8 mouse cellular contexts compared by ENCODE assay signal in genomic region chr4:151981363-151981762, GRCm38 (mm10). TPM values are rescaled to one million over a fixed set of nuclear protein-coding genes. Genes with fewer than 3 reads are reported as not detected.
DNase-seq lines count a peak whose midpoint lies in the region; ATAC-seq and TF ChIP-seq lines count a peak whose summit lies in the region.

No protein-coding gene starts in this region.

- no peak for TF ChIP-seq POLR2A in ES-Bruce4 (IDR thresholded peaks at IDR 0.05; ENCODE audit: insufficient read depth, low read length)

- peak; percentile 83 for DNase-seq in forebrain, embryonic 14.5 days (ENCODE audit: low spot score)
- DNase-seq in heart, postnatal 10 days, result peak; percentile 86 to 88
- peak; percentile 86 to 89 for DNase-seq in kidney, postnatal 4 days
- DNase-seq in lung, adult 18-20 months, result peak; percentile 75 to 82
- peak; percentile 86 for DNase-seq in testis, postnatal 10 days (ENCODE audit: low spot score)

- no peak overlapping the region for H3K9ac ChIP-seq in ES-Bruce4 (ENCODE audit: low read depth, poor library complexity, severe bottlenecking)
- H3K9ac ChIP-seq in forebrain, embryonic 14.5 days (ENCODE audit: low read length), result no peak overlapping the region
- no peak overlapping the region for H3K9ac ChIP-seq in neural tube, embryonic 15.5 days (replicated peaks)

- H3K4me2 ChIP-seq in forebrain, embryonic 14.5 days (ENCODE audit: low read length), result no peak overlapping the region
- H3K4me2 ChIP-seq in neural tube, embryonic 15.5 days, result no peak overlapping the region

- H3K36me3 ChIP-seq in ES-Bruce4 (ENCODE audit: control insufficient read depth, insufficient read depth, low read length, poor library complexity, severe bottlenecking), result peaks cover 17% of the 10 kb centered on the region
- peaks cover 57% of the 10 kb centered on the region for H3K36me3 ChIP-seq in forebrain, embryonic 14.5 days (ENCODE audit: control insufficient read depth, insufficient read depth, low read length)
- peaks cover 31% of the 10 kb centered on the region for H3K36me3 ChIP-seq in neural tube, embryonic 15.5 days

- no peaks in the 10 kb centered on the region for H3K27me3 ChIP-seq in ES-Bruce4 (ENCODE audit: control insufficient read depth, insufficient read depth, low read length, poor library complexity, severe bottlenecking)
- no peaks in the 10 kb centered on the region for H3K27me3 ChIP-seq in forebrain, embryonic 14.5 days (replicated peaks; ENCODE audit: control insufficient read depth, insufficient read depth, low read length)
- H3K27me3 ChIP-seq in neural tube, embryonic 15.5 days (replicated peaks), result no peaks in the 10 kb centered on the region

- 10% methylated on average over 5 of the region's 5 CpGs for WGBS in forebrain, embryonic 14.5 days
- WGBS in neural tube, embryonic 15.5 days, result 9% methylated on average over 5 of the region's 5 CpGs

- TF ChIP-seq CTCF in ES-Bruce4 (IDR thresholded peaks at IDR 0.05; ENCODE audit: low read depth, low read length), result peak; percentile 97

- 0 out of 2 replicates have a peak, but pooled peaks have one; percentile 56 for TF ChIP-seq EP300 in ES-Bruce4 (IDR thresholded peaks at IDR 0.05; ENCODE audit: insufficient read depth, low read depth, low read length)

- no peaks in the 10 kb centered on the region for H3K9me3 ChIP-seq in ES-Bruce4 (replicated peaks; ENCODE audit: control insufficient read depth, insufficient read depth, low read length, poor library complexity, severe bottlenecking)
- H3K9me3 ChIP-seq in forebrain, embryonic 14.5 days (replicated peaks; ENCODE audit: control insufficient read depth, low read length), result no peaks in the 10 kb centered on the region
- no peaks in the 10 kb centered on the region for H3K9me3 ChIP-seq in neural tube, embryonic 15.5 days (replicated peaks)

- peaks cover 5% of the 10 kb centered on the region for H3K4me1 ChIP-seq in ES-Bruce4 (ENCODE audit: control insufficient read depth, insufficient read depth, low read length)
- no peaks in the 10 kb centered on the region for H3K4me1 ChIP-seq in forebrain, embryonic 14.5 days (ENCODE audit: control insufficient read depth, insufficient read depth, low read length)
- peaks cover 14% of the 10 kb centered on the region for H3K4me1 ChIP-seq in neural tube, embryonic 15.5 days

- intact Hi-C loops in heart, postnatal 10 days (cut with DNase I), result loop anchor here (1.0 to 2.0 kb wide), 2 partner anchors 55 to 115 kb away; no protein-coding TSS in a partner anchor

- ATAC-seq in cerebellum, adult (ENCODE audit: insufficient number of reproducible peaks, low FRiP score, low TSS enrichment), result peak; percentile 57; the same call in 1 of the 2 replicates
- ATAC-seq in forebrain, embryonic 14.5 days, result peak; percentile 82
- peak; percentile 58; the same call in 1 of the 2 replicates for ATAC-seq in neural tube, embryonic 15.5 days (ENCODE audit: low FRiP score)

- H3K4me3 ChIP-seq in ES-Bruce4 (ENCODE audit: low read depth, low read length), result no peak overlapping the region
- no peak overlapping the region for H3K4me3 ChIP-seq in forebrain, embryonic 14.5 days (ENCODE audit: low read depth, low read length)
- no peak overlapping the region for H3K4me3 ChIP-seq in neural tube, embryonic 15.5 days (replicated peaks)

- no peak overlapping the region for H3K27ac ChIP-seq in ES-Bruce4 (ENCODE audit: insufficient read depth, low read length)
- no peak overlapping the region for H3K27ac ChIP-seq in forebrain, embryonic 14.5 days (ENCODE audit: low read depth, low read length)
- no peak overlapping the region; the same call in 1 of the 2 replicates for H3K27ac ChIP-seq in neural tube, embryonic 15.5 days (replicated peaks)

RNA-seq across cellular contexts. Expression of gene Thap3, which starts 7.4 kb away (rescaled TPM):
- 20.0 and 20.7 TPM in 2 replicates for polyA plus RNA-seq in ES-Bruce4 (2011; ENCODE audit: insufficient read depth, insufficient read length, low read depth, missing spikeins)
- 29.7 and 30.0 TPM in 2 replicates for polyA plus RNA-seq in forebrain, embryonic 14.5 days (2014; fragmentation: Nextera tagmentation; extraction: Ambion mirVana)
- total RNA-seq in heart, postnatal 10 days (2021), result 10 to 100 TPM; 10.3 to 12.5 TPM
- 37.8 and 38.3 TPM in 2 replicates for polyA plus RNA-seq in neural tube, embryonic 15.5 days (2015; fragmentation: Nextera tagmentation; extraction: Ambion mirVana)

RNA-seq across cellular contexts. Expression of gene Phf13, which starts 14.7 kb away (rescaled TPM):
- polyA plus RNA-seq in ES-Bruce4 (2011; ENCODE audit: insufficient read depth, insufficient read length, low read depth, missing spikeins), result 49.7 and 52.1 TPM in 2 replicates
- 11.8 and 14.6 TPM in 2 replicates for polyA plus RNA-seq in forebrain, embryonic 14.5 days (2014; fragmentation: Nextera tagmentation; extraction: Ambion mirVana)
- total RNA-seq in heart, postnatal 10 days (2021), result 10 to 100 TPM in 1 of 2 experiments, 1 to 10 TPM in 1; 8.5 to 11.3 TPM
- polyA plus RNA-seq in neural tube, embryonic 15.5 days (2015; fragmentation: Nextera tagmentation; extraction: Ambion mirVana), result 21.3 TPM in 2 replicates

RNA-seq across cellular contexts. Expression of gene Klhl21, which starts 27.2 kb away (rescaled TPM):
- polyA plus RNA-seq in ES-Bruce4 (2011; ENCODE audit: insufficient read depth, insufficient read length, low read depth, missing spikeins), result 24.0 and 24.4 TPM in 2 replicates
- polyA plus RNA-seq in forebrain, embryonic 14.5 days (2014; fragmentation: Nextera tagmentation; extraction: Ambion mirVana), result 0.69 and 1.8 TPM in 2 replicates
- 10 to 100 TPM; 43.5 to 49.4 TPM for total RNA-seq in heart, postnatal 10 days (2021)
- 5.7 and 7.8 TPM in 2 replicates for polyA plus RNA-seq in neural tube, embryonic 15.5 days (2015; fragmentation: Nextera tagmentation; extraction: Ambion mirVana)

RNA-seq across cellular contexts. Expression of gene Zbtb48, which starts 46.1 kb away (rescaled TPM):
- polyA plus RNA-seq in ES-Bruce4 (2011; ENCODE audit: insufficient read depth, insufficient read length, low read depth, missing spikeins), result 13.4 and 13.5 TPM in 2 replicates
- 17.2 and 21.6 TPM in 2 replicates for polyA plus RNA-seq in forebrain, embryonic 14.5 days (2014; fragmentation: Nextera tagmentation; extraction: Ambion mirVana)
- total RNA-seq in heart, postnatal 10 days (2021), result 1 to 10 TPM; 4.9 to 5.2 TPM
- polyA plus RNA-seq in neural tube, embryonic 15.5 days (2015; fragmentation: Nextera tagmentation; extraction: Ambion mirVana), result 15.9 and 16.4 TPM in 2 replicates

RNA-seq across cellular contexts. Expression of gene Dnajc11, which starts 47.9 kb away (rescaled TPM):
- 89.1 and 95.3 TPM in 2 replicates for polyA plus RNA-seq in ES-Bruce4 (2011; ENCODE audit: insufficient read depth, insufficient read length, low read depth, missing spikeins)
- 67.9 and 78.9 TPM in 2 replicates for polyA plus RNA-seq in forebrain, embryonic 14.5 days (2014; fragmentation: Nextera tagmentation; extraction: Ambion mirVana)
- 100 to 1,000 TPM in 1 of 2 experiments, 10 to 100 TPM in 1; 98.5 to 107 TPM for total RNA-seq in heart, postnatal 10 days (2021)
- polyA plus RNA-seq in neural tube, embryonic 15.5 days (2015; fragmentation: Nextera tagmentation; extraction: Ambion mirVana), result 79.6 and 82.6 TPM in 2 replicates
